Mouse (Mus musculus): Measurements from ENCODE around the gene Dcun1d3. TPM values are rescaled to one million over a fixed set of nuclear protein-coding genes. Genes with fewer than 3 reads are reported as not detected.

The Dcun1d3 gene
- total and polyA plus RNA-seq, 3 experiments: 2.5 to 5.6 TPM; not detected in 1

DNA sequence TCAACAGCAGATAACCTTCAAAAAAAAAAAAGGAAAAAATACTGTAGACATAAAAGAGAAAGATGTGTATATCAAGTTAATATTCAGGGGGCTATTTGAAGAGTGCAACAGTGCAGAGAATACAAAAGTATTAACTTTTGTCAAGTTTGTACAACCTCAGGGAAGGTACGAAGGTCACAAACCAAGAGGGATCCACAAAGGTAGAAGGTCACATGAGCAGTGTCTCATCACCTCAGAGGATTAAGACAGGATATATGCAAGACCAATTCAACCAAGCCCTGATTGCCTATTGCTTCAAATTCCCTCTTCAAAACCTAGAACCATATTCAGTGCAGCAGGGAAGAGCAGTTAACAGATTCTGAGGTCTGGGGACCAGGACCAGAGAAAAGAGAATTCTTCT, 42.9 kb downstream of the Dcun1d3 start:
- Histone ChIP-seq H3K27ac (ENCODE audit: control insufficient read depth, low read depth, low read length) (no peak overlapping the region), H3K9ac (ENCODE audit: control insufficient read depth, low read depth, low read length, poor library complexity, severe bottlenecking) (no peak overlapping the region), H3K27me3 (ENCODE audit: control insufficient read depth in 1 of 2, insufficient read depth in 2 of 2, low read length in 2 of 2) (no peaks in the 10 kb centered on the region), H3K9me3 (replicated peaks; ENCODE audit: insufficient read depth, low read length) (no peaks in the 10 kb centered on the region), H3K79me2 (ENCODE audit: control insufficient read depth, insufficient read depth, low read length, poor library complexity) (no peaks in the 10 kb centered on the region), H3K36me3 (ENCODE audit: control insufficient read depth in 1 of 2, insufficient read depth in 2 of 2, low read length in 2 of 2) (peaks cover 7 to 16% of the 10 kb centered on the region in 2 experiments), H3K4me3 (ENCODE audit: control insufficient read depth in 1 of 2, insufficient read depth in 1 of 2, low read depth in 2 of 2, low read length in 2 of 2) (no peak overlapping the region), H3K4me1 (ENCODE audit: control insufficient read depth in 1 of 2, insufficient read depth in 2 of 2, low read length in 2 of 2) (peaks cover 7 to 12% of the 10 kb centered on the region in 2 experiments)
- no peak for DNase-seq (ENCODE audit: low read depth, low spot score)
- TF ChIP-seq MAFK (IDR thresholded peaks at IDR 0.05; ENCODE audit: borderline replicate concordance, low read depth, low read length) (no peak), MEF2A (IDR thresholded peaks at IDR 0.05; ENCODE audit: extremely low read depth, insufficient replicate concordance, low read depth, low read length, poor library complexity, severe bottlenecking) (no peak), JUND (IDR thresholded peaks at IDR 0.05; ENCODE audit: low read depth, low read length) (no peak), ZMIZ1 (IDR thresholded peaks at IDR 0.05; ENCODE audit: low read depth, low read length) (no peak), MAX (IDR thresholded peaks at IDR 0.05; ENCODE audit: low read length) (no peak), GATA1 (IDR thresholded peaks at IDR 0.05; ENCODE audit: low read depth, low read length) (no peak), CHD1 (IDR thresholded peaks at IDR 0.05; ENCODE audit: low read depth, low read length) (no peak), EP300 (IDR thresholded peaks at IDR 0.05; ENCODE audit: low read depth in 1 of 2, low read length in 2 of 2) (no peak), SIN3A (IDR thresholded peaks at IDR 0.05; ENCODE audit: low read length) (no peak), SMC3 (IDR thresholded peaks at IDR 0.05; ENCODE audit: low read depth, low read length) (no peak), TCF12 (IDR thresholded peaks at IDR 0.05; ENCODE audit: low read depth, low read length) (no peak), BHLHE40 (IDR thresholded peaks at IDR 0.05; ENCODE audit: borderline replicate concordance, low read depth, low read length) (no peak), CTCF (IDR thresholded peaks at IDR 0.05 in 2 of 3, conservative IDR thresholded peaks at IDR 0.05 in 1 of 3; ENCODE audit: control insufficient read depth in 1 of 3, insufficient read depth in 1 of 3, low read depth in 2 of 3, low read length in 3 of 3, poor library complexity in 1 of 3, severe bottlenecking in 1 of 3) (no peak), KAT2A (conservative IDR thresholded peaks at IDR 0.05; ENCODE audit: low read depth, low read length) (no peak)

DNA sequence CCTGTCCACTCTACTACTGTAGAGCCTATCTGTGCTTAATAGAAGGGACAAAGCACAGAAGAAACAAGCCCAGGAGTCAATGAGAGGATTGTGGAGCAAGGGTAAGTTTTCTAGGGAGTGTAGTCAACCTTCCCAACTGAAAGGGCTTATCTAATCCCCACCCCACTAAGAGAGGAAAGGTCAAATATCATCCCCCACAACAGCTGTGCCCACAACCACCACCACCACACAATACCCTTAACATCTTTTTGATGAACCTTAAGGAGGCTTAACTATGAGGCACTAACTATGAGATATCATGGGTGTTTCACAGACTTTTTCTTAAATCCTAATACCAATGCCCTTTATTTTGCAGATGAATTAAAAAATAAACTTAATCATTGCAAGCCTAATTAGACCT, 43.6 kb downstream of the Dcun1d3 start:
- Histone ChIP-seq H3K4me1 (ENCODE audit: control insufficient read depth in 1 of 2, insufficient read depth in 2 of 2, low read length in 2 of 2) (peaks cover 7 to 12% of the 10 kb centered on the region in 2 experiments), H3K4me3 (ENCODE audit: control insufficient read depth in 1 of 2, insufficient read depth in 1 of 2, low read depth in 2 of 2, low read length in 2 of 2) (no peak overlapping the region), H3K36me3 (ENCODE audit: control insufficient read depth in 1 of 2, insufficient read depth in 2 of 2, low read length in 2 of 2) (peaks cover 7 to 16% of the 10 kb centered on the region in 2 experiments), H3K27me3 (ENCODE audit: control insufficient read depth in 1 of 2, insufficient read depth in 2 of 2, low read length in 2 of 2) (no peaks in the 10 kb centered on the region), H3K27ac (ENCODE audit: control insufficient read depth, low read depth, low read length) (no peak overlapping the region), H3K79me2 (ENCODE audit: control insufficient read depth, insufficient read depth, low read length, poor library complexity) (no peaks in the 10 kb centered on the region), H3K9me3 (replicated peaks; ENCODE audit: insufficient read depth, low read length) (no peaks in the 10 kb centered on the region), H3K9ac (ENCODE audit: control insufficient read depth, low read depth, low read length, poor library complexity, severe bottlenecking) (no peak overlapping the region)
- TF ChIP-seq CHD1 (IDR thresholded peaks at IDR 0.05; ENCODE audit: low read depth, low read length) (no peak), NRF1 (IDR thresholded peaks at IDR 0.05; ENCODE audit: insufficient read depth, low read depth, low read length, poor library complexity, severe bottlenecking) (no peak), USF1 (IDR thresholded peaks at IDR 0.05; ENCODE audit: low read depth, low read length) (no peak), MAFK (IDR thresholded peaks at IDR 0.05; ENCODE audit: borderline replicate concordance, low read depth, low read length) (no peak), MYC (IDR thresholded peaks at IDR 0.05; ENCODE audit: low read depth, low read length) (no peak), ZMIZ1 (IDR thresholded peaks at IDR 0.05; ENCODE audit: low read depth, low read length) (no peak), SIN3A (IDR thresholded peaks at IDR 0.05; ENCODE audit: low read length) (no peak), KAT2A (conservative IDR thresholded peaks at IDR 0.05; ENCODE audit: low read depth, low read length) (no peak), TCF12 (IDR thresholded peaks at IDR 0.05; ENCODE audit: low read depth, low read length) (no peak)
- no peak for DNase-seq (ENCODE audit: low read depth, low spot score)
